Mouse (Mus musculus) splenic B cell, adult 2 months (primary cell): ENCODE results near the gene Tmem234.
A peak's percentile ranks its signal among the peaks of the same experiment; 100 is the strongest.

ENCODE experiments used
- DNase-seq: peaks from one replicate; pipeline ENCODE4 v3.0.0-alpha.2; 2011; ENCODE audit warnings: low read depth, low spot score
- H3K27me3 ChIP-seq: 2 replicates; pipeline ENCODE4 v1.6.1; 2012; ENCODE audit warnings: mild to moderate bottlenecking, low read length, moderate library complexity, mixed read lengths; ENCODE audit not compliant: control insufficient read depth, poor library complexity, insufficient read depth, severe bottlenecking
- H3K36me3 ChIP-seq: 2 replicates; pipeline ENCODE4 v1.6.1; 2012; ENCODE audit warnings: mild to moderate bottlenecking, low read length, moderate library complexity, mixed read lengths; ENCODE audit not compliant: control insufficient read depth, poor library complexity, insufficient read depth, severe bottlenecking

Tmem234 gene

DNA sequence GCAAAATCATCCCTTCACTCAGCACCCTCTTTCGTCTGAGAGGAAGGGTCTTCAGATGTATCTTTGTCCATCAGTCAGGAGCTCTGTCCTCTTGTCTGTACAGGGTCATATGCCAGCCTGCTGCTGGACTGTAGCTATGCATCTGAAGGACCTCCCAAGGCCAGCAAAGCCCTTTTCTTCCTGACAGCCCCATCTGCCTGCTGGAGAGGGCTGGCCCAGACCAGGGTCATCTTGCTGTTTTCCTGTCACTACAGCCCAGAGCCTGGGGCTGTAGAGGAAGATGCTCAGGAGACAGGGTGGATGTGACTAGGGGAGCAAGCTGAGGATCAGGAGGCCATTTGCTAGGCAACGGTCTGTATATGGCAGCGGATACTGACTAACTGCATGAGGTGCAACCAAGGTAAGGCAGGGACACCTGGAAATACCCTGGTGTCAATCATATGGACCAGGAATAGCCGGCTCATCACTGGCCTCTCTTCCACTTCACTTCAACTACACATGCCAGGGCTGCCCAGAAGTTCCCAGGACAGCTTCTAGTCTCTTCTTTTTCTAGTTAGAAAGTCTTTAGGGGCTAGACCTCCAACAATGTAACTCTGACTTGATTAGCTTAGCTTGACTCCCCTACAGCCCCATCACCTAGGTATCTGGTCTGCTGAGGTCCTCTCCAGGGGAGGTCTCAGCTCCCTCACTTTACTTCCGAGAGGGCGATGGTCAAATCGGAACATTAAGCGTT lies 22.5 kb downstream of the Tmem234 start:
- Histone ChIP-seq H3K36me3 (no peaks in the 10 kb centered on the region), H3K27me3 (no peaks in the 10 kb centered on the region)
- DNase-seq, result no peak

DNA sequence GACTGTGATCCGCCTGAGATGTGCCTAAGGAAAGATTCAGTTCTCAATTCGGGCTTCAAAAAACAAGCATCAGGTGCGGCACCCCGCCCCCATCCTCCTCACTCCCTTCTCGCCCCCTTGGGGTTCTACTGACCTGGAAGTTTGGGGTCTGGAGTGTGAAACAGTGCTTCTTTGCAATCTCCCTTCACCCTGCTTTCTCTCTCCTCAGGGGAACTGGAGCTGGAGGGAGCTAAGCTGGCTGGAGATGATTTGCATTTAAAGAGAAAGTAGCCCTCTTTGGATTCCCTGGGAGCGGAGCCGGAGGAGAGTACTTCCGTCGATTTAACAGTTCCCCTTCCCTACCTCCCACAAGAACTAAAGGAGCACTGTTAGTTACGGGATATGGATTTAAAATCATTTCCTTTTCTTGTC lies 23.2 kb downstream of the Tmem234 start, which contains the start of gene Ccdc28b:
Gene Ccdc28b, minus strand, starts transcription at position 267 of the 411 bp plus-strand sequence.
- H3K27me3 ChIP-seq, result no peaks in the 10 kb centered on the region
- DNase-seq, result peak; percentile 30

DNA sequence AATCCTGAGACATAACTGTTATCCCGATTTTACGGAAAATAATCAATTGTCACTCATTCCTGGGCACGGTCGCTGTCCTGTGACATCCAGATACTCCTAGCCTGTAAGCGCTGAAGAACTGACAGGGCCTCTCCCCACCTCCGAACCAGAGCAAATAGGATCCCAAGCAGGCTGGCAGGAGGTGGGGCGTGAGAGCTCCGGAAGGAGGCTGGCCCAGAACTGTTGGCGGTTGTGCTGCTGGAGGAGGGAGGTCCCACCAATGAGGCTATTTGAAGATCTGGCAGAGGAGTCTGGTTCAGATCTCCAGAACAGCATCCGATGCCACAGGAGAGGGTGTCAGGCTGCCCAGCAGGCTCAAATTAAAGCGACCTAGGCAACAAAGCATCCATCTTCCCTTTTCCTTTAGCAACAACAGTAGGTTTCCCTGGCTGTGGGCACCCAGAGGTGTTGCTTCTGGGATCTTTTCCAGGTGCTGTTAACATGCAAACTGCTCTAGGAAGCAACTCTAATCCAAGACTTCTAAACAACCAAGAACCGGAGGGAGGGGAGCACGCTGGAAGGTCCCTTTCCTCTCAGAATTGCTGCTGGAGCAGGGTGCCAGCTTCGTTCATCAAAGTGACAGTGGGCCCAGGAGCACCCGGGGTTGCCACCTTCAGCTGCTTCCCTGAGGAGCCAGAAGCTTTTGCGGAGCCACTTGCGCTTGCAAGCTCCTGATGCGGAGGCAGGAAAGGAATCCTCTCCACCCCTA lies 24.0 kb downstream of the Tmem234 start:
- peak; percentile 90 for DNase-seq
- Histone ChIP-seq H3K27me3 (no peaks in the 10 kb centered on the region), H3K36me3 (peaks cover 2% of the 10 kb centered on the region; the same call in 1 of the 2 replicates)

More for the DNA sequence above, 23.2 kb downstream of the Tmem234 start, which contains the start of gene Ccdc28b:
- peaks cover 2% of the 10 kb centered on the region; the same call in 1 of the 2 replicates for H3K36me3 ChIP-seq

DNA sequence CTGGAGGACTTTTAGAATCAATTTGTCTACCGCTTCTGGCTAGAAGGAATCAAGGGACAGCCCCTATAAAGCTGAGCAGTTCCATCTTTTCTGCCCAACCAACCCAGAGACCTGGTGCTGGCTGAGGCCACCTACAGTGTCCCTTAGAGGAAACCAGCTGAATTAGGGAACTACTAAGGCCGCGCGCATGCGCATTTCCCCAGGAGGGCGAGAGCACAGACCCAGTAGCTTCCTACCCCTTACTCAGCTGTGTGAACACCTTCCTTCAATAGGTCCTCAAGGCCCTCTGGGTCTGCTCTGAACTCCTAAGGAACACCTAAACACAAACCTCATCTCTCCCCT lies 24.5 kb downstream of the Tmem234 start:
- peak; percentile 92 for DNase-seq
- Histone ChIP-seq H3K36me3 (peaks cover 2% of the 10 kb centered on the region; the same call in 1 of the 2 replicates), H3K27me3 (no peaks in the 10 kb centered on the region)

DNA sequence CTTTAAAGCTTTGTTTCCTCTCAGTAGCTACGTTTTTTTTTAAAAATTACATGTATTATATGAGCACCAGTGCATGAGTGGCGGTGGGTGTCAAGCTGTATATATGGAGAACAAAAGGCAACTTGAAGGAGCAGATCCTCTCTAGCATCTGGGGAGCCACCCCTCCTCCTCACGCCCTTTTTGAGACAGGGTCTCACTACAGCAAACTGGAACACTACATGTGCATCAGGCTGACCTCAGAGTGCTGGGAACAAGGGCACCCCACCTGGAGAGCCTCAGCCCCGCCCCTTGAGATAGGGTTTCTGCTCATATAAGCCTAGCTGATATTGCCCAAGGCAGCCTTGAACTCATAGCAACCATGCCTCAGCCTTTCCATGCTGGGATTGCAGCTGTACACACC lies 25.0 kb downstream of the Tmem234 start:
- no peak for DNase-seq
- Histone ChIP-seq H3K36me3 (peaks cover 2% of the 10 kb centered on the region; the same call in 1 of the 2 replicates), H3K27me3 (no peaks in the 10 kb centered on the region)

DNA sequence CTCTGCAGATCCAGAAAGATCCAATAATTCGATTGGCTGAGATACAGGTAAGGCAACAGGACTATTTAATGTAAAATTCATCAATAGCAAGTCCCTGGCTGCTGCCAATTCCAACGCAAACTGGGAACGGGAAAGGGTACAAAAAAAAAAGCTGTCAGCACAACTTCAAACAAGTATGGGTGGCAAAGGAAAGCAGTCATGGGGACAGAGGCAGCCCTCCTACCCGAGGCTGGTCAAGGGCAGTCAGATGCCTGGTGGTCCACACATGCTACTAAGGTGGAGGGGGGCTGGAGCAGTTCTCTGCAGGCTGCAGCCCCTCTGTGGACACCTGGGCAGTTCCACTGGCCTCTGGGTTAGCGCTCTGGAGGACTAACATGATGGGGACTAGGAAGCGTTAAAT lies 25.6 kb downstream of the Tmem234 start:
- Histone ChIP-seq H3K27me3 (no peaks in the 10 kb centered on the region), H3K36me3 (peaks cover 2% of the 10 kb centered on the region; the same call in 1 of the 2 replicates)
- no peak for DNase-seq

DNA sequence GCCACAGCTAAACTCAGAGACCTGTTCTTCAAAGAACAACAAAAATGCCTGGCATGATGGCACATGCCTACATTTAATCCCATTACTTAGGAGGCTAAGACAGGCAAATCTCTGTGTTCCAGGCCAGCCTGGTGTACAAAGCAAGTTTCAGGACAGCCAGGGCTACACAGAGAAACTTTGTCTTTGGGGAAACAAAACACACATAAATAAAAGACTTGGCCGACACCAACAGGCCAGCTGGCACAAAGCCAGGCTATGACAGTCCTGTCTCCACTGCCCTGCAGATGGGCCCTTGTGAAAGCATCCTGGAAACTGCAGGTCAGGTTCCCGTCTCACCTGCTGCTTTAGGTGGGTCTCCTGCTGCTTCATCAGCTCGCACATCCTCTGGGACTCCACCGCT lies 30.5 kb downstream of the Tmem234 start:
- no peaks in the 10 kb centered on the region for H3K27me3 ChIP-seq
- DNase-seq, result no peak
- H3K36me3 ChIP-seq, result peaks cover 10% of the 10 kb centered on the region

DNA sequence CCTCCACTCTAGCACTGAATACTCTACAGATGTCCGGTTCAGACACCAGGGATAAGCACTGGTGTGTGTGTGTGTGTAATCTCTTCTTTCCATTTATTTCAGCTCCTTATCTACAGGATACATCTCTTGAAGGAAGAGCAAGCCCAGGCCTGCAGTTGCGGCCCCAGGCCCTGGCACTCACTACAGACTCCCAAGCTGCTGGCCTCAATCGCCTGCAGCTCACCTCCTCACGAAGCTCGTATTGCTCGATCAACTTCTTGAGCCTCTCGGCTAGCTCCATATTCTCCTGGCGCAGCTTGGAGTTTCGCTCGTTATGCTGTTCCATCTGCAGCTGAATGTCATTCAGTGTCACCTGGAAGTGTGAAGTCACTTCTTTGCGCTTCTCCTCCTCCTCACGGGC lies 31.4 kb downstream of the Tmem234 start:
- Histone ChIP-seq H3K27me3 (no peaks in the 10 kb centered on the region), H3K36me3 (peaks cover 11% of the 10 kb centered on the region)
- DNase-seq, result no peak

DNA sequence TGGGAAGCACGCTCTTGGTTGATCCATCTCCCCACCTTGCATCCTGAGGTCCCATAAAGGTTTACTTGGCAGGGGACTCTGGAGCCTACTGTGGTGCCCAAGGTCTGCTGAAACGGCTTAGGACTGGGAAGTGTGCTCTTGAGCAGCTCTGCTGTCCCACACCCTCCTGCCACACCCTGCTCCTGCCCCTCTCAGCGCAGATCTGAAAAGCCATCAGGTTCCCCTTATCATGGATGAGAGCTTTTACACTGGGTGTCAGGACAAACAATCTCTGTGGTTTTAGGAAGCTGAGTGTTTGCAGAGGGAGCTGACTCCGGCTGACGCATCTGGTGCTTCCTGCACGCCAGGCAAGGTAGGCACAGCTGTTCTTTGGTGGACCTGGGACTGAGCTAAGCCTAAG lies 33.4 kb downstream of the Tmem234 start:
- no peak for DNase-seq
- Histone ChIP-seq H3K27me3 (no peaks in the 10 kb centered on the region), H3K36me3 (peaks cover 13% of the 10 kb centered on the region)

DNA sequence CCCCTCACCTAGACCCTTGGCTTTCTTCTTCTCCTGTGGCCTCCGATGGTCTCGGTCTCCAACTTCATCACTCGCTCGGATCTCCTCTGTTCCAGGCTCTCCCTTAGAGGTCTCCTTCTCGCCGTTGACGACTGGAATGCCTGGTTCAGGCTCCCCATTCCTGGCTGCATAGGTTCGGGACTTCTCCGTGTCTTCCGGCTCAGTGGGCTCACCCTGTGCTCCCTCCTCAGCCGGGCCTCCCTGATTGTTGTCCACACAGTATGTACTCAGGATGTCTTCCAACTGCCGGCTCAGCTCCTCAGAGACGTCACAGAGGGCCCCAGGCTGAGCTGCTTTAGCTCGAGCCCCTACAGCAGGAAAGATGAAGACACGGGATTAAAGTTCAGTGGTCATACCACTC lies 38.8 kb downstream of the Tmem234 start:
- Histone ChIP-seq H3K27me3 (no peaks in the 10 kb centered on the region), H3K36me3 (peaks cover 8% of the 10 kb centered on the region)

DNA sequence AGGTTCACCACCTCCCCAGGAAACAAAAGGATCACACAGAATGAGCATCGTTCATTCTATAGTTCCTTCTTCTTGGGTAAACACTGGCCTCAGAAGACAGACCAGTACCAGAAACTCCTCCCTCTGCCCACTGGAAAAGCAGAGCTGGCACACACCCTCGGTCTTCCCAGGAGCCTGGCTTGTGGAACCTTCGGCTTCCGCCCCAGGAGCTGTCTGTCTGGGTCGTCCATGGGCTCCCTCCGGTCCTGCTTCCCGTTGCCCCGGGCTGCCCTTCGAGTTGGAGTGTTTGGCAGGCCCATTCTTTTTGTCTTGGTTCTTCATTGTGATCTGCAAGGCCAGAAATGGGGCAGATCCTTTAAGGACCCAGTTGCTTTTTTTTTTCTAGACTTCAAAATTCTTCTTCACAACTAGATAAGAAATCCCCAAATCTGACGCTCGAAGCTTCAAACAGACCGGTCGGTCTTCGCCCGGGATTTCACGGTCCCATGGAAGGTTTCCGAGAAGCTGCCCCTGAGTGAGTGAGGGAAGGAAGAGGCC lies 39.7 kb downstream of the Tmem234 start:
- no peak for DNase-seq
- Histone ChIP-seq H3K36me3 (peaks cover 5% of the 10 kb centered on the region; the same call in 1 of the 2 replicates), H3K27me3 (no peaks in the 10 kb centered on the region)

More for the DNA sequence above, 38.8 kb downstream of the Tmem234 start:
- DNase-seq, result no peak

DNA sequence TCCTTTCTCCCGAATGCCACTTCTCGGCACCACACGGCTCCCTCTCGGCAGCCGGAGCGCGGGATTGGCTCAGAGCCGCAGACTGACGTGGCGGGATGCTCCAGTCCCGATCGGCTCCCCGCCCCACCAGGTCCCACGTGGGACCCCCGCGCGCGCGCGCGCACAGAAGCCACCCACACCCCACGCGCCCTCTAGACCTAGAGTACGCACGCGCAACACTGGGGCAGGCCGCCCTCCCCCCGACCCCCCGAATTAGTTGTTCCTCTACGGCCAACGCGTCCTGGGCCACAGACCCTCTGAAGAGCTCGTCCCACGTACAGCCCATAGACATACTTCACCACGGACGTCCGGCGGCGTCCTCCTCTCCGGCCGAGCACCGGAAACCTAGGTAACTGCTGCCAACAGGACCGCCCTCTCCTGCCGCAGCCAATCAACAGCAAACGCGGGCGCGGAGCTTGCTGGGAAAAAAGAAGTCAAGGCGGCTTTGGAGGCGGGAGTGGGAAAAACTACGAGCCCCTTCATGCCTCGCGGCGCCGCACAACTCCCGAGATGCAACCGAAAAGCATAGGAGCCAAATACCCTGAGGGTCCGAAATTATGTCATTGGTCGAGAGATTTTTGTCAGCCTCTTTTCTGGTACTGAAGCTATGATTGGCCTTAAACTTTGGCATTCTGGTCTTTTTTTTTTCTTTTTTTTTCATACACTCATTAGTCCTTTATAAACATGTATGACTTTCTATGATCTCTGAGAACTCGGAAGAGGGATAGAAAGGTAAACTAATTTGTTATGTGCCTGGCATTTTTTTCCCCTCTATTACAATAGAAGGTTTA lies 40.4 kb downstream of the Tmem234 start, which contains the start of gene Txlna:
Gene Txlna, minus strand, starts transcription at position 428 of the 830 bp plus-strand sequence.
- Histone ChIP-seq H3K27me3 (no peaks in the 10 kb centered on the region), H3K36me3 (peaks cover 5% of the 10 kb centered on the region; the same call in 1 of the 2 replicates)

DNA sequence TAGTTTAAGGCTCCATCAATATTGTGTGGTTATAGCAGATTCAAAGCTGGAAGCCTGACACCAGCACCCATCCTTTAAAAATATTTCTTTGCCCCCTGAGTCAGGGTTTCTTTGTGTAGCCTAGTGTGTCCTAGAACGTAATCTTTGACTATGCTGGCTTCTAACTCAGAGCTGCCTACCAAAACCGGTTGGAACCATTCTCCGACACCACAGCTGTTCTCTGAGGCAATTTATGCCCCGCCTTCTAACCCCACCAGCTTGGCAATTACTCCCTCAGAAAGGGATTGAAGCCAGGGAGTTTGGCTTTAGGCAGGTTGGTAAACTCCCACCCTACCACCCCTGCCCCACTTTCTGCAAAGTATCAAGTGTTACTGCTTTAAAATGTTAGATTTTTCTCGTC lies 41.3 kb downstream of the Tmem234 start:
- Histone ChIP-seq H3K27me3 (no peaks in the 10 kb centered on the region), H3K36me3 (peaks cover 4% of the 10 kb centered on the region; the same call in 1 of the 2 replicates)
- DNase-seq, result no peak

More for the DNA sequence above, 40.4 kb downstream of the Tmem234 start, which contains the start of gene Txlna:
- peak; percentile 93 for DNase-seq

DNA sequence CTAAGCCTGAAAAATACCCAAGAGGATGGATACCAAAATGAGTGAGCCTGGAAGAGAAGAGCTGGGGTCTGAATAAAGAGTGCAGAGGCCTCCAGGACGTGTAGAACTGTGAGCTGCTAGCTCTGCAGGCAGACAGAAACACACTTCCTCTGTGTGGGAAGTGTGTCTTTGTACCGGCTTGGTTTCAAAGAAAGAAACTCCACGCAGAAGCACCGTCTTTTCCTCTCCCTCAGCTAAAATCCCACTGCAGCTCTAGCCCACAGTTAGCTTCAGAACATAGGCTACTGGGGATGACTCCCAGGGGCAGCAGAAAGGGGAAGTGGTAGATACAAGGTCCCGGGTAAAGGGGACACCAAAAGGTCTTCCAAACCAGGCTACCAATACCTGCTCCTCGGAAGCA lies 44.7 kb downstream of the Tmem234 start:
- H3K27me3 ChIP-seq, result no peaks in the 10 kb centered on the region
- H3K36me3 ChIP-seq, result no peaks in the 10 kb centered on the region; the same call in 1 of the 2 replicates
- DNase-seq, result no peak
